Mouse (Mus musculus): ENCODE data around the gene Rad17.

GRCm38 (mm10) chr13:100603031-100603737 is 47.7 kb downstream of the Rad17 start:
- TF ChIP-seq CTCF (IDR thresholded peaks at IDR 0.05; ENCODE audit: borderline replicate concordance, extremely low read depth, insufficient read depth, insufficient read length), result no peak
- TF ChIP-seq POLR2A (IDR thresholded peaks at IDR 0.05; ENCODE audit: borderline replicate concordance, extremely low read depth, insufficient read depth, insufficient read length, poor library complexity, severe bottlenecking), result no peak

Data from brain, embryonic 14.5 days (tissue).